Mouse (Mus musculus) hindbrain, embryonic 11.5 days (tissue): Measurements from ENCODE around the gene Hexim1. TPM values are rescaled to one million over a fixed set of nuclear protein-coding genes. Genes with fewer than 3 reads are reported as not detected.

ENCODE experiments used
- ATAC-seq: fragments of 200-750 bp; cut with Nextera tagmentation; 2 replicates; pipeline ENCODE4 v1.8.0; 2017; ENCODE audit warnings: mild to moderate bottlenecking, moderate TSS enrichment, moderate library complexity; ENCODE audit not compliant: low FRiP score
- DNase-seq: peaks from one replicate; pipeline ENCODE4 v3.0.0-alpha.2; 2015; ENCODE audit warnings: low spot score
- H3K27ac ChIP-seq: fragments of 300-500 bp; sonication (generic); 2 replicates; pipeline ENCODE4 v1.5.1; 2014; ENCODE audit warnings: mild to moderate bottlenecking, low read depth, low read length
- H3K27me3 ChIP-seq: fragments of 300-500 bp; sonication (generic); 2 replicates; pipeline ENCODE4 v1.6.1; 2014; ENCODE audit warnings: mild to moderate bottlenecking, low read length, moderate library complexity, mixed read lengths; ENCODE audit not compliant: control insufficient read depth, insufficient read depth
- H3K36me3 ChIP-seq: fragments of 300-500 bp; sonication (generic); 2 replicates; pipeline ENCODE4 v1.6.1; 2014; ENCODE audit warnings: mild to moderate bottlenecking, low read length, moderate library complexity, mixed read lengths; ENCODE audit not compliant: control insufficient read depth, insufficient read depth
- H3K4me1 ChIP-seq: fragments of 300-500 bp; sonication (generic); replicated peaks from 2 replicates; pipeline ENCODE4 v1.6.1; 2014; ENCODE audit warnings: low read length, mixed read lengths; ENCODE audit not compliant: control insufficient read depth, insufficient read depth
- H3K4me2 ChIP-seq: fragments of 300-500 bp; sonication (generic); replicated peaks from 2 replicates; pipeline ENCODE4 v1.6.1; 2014; ENCODE audit warnings: mild to moderate bottlenecking, low read depth, low read length
- H3K4me3 ChIP-seq: fragments of 300-500 bp; sonication (generic); 2 replicates; pipeline ENCODE4 v1.5.1; 2014; ENCODE audit warnings: low read depth, low read length
- H3K9ac ChIP-seq: fragments of 300-500 bp; sonication (generic); 2 replicates; pipeline ENCODE4 v1.6.1; 2014; ENCODE audit warnings: low read depth, low read length
- H3K9me3 ChIP-seq: fragments of 300-500 bp; sonication (generic); 2 replicates; pipeline ENCODE4 v1.6.1; 2016; ENCODE audit warnings: low read length; ENCODE audit not compliant: control insufficient read depth
- WGBS: fragments of 180-500 bp; shearing (Covaris S2); extraction: QIAGEN DNeasy Blood & Tissue Kit; methylation state at CpG from one replicate; pipeline ENCODE4 v1.1.7; 2014; 5-methylcytosine and 5-hydroxymethylcytosine counted together
- polyA plus RNA-seq: library from polyadenylated mRNA; unstranded; fragments of >200 nt; fragmentation: Nextera tagmentation; extraction: Ambion mirVana; gene quantifications from 2 replicates; pipeline ENCODE4 v1.2.1, GENCODE M21; 2014

The Hexim1 gene
- polyA plus RNA-seq, 1 experiment from 2014 or later = 5.4 TPM

GRCm38 (mm10) chr11:103168690-103169390, 52.8 kb downstream of the Hexim1 start:
- no peaks in the 10 kb centered on the region for H3K9me3 ChIP-seq
- ATAC-seq (no peak), DNase-seq (peak; percentile 77)
- no peaks in the 10 kb centered on the region for H3K36me3 ChIP-seq
- H3K4me3 ChIP-seq = no peak overlapping the region
- no peak overlapping the region for H3K27ac ChIP-seq
- H3K27me3 ChIP-seq = peaks cover 41% of the 10 kb centered on the region
- no peak overlapping the region for H3K4me2 ChIP-seq
- WGBS = 30% methylated on average over 9 of the region's 9 CpGs
- no peak overlapping the region for H3K9ac ChIP-seq
- no peaks in the 10 kb centered on the region for H3K4me1 ChIP-seq

Other genes starting within 250 kb of the Hexim1 start
- 205 and 222 TPM in 2 replicates for gene Eftud2, start 235.2 kb upstream of the Hexim1 start, polyA plus RNA-seq
- gene Ccdc103, start 235.0 kb upstream of the Hexim1 start, polyA plus RNA-seq = 1.2 and 2.0 TPM in 2 replicates
- not detected in 2 replicates for gene Fam187a, start 231.1 kb upstream of the Hexim1 start, polyA plus RNA-seq
- 0.12 and 0.20 TPM in 2 replicates for gene Gfap, start 215.3 kb upstream of the Hexim1 start, polyA plus RNA-seq
- gene Kif18b, start 191.1 kb upstream of the Hexim1 start, polyA plus RNA-seq = 7.3 and 8.5 TPM in 2 replicates
- gene C1ql1, start 169.5 kb upstream of the Hexim1 start, polyA plus RNA-seq = 10.5 and 11.0 TPM in 2 replicates
- gene Nmt1, start 88.0 kb upstream of the Hexim1 start, polyA plus RNA-seq = 41.0 and 51.1 TPM in 2 replicates
- gene Dcakd, start 87.9 kb upstream of the Hexim1 start, polyA plus RNA-seq = 228 and 229 TPM in 2 replicates
- gene Plcd3, start 14.6 kb upstream of the Hexim1 start, polyA plus RNA-seq = 1.0 and 1.7 TPM in 2 replicates
- 4.9 and 6.2 TPM in 2 replicates for gene Acbd4, start 14.5 kb upstream of the Hexim1 start, polyA plus RNA-seq
- 5.2 and 7.3 TPM in 2 replicates for gene Hexim2, start 16.2 kb downstream of the Hexim1 start, polyA plus RNA-seq
- gene Fmnl1, start 54.9 kb downstream of the Hexim1 start, polyA plus RNA-seq = 0.91 and 1.1 TPM in 2 replicates
- 0.25 and 0.27 TPM in 2 replicates for gene 1700023F06Rik, start 92.3 kb downstream of the Hexim1 start, polyA plus RNA-seq
- not detected in 2 replicates for gene Spata32, start 102.2 kb downstream of the Hexim1 start, polyA plus RNA-seq
- gene Map3k14, start 151.2 kb downstream of the Hexim1 start, polyA plus RNA-seq = 3.0 and 3.3 TPM in 2 replicates
- 2.8 and 3.6 TPM in 2 replicates for gene Arhgap27, start 247.5 kb downstream of the Hexim1 start, polyA plus RNA-seq